Mouse (Mus musculus) spleen, adult 2 months (tissue): Measurements from ENCODE around the gene Mfng.

Experiments used
- CTCF ChIP-seq: fragments of 200-500 bp; IDR thresholded peaks from 2 replicates; pipeline ENCODE4 v1.5.1; 2011; ENCODE audit warnings: mild to moderate bottlenecking, inconsistent platforms; ENCODE audit not compliant: insufficient read depth, insufficient read length, insufficient replicate concordance; ENCODE audit errors: extremely low read depth
- POLR2A ChIP-seq: fragments of 200-500 bp; IDR thresholded peaks from 2 replicates; pipeline ENCODE4 v1.6.1; 2011; ENCODE audit warnings: low read depth, low read length, inconsistent platforms

- no peak for TF ChIP-seq POLR2A
- no peak for TF ChIP-seq CTCF
These were observed 42.8 kb upstream of the Mfng start for GRCm38 (mm10) chr15:78816074-78816391.
